Mouse (Mus musculus) CH12F3 (cell line): ENCODE results near the gene Shroom2.

Experiments used
- in situ Hi-C: fragments of 300-500 bp; cut with MboI; formaldehyde crosslinking; loops from 2 replicates; pipeline ENCODE4 v1.14.3; 2020; ENCODE audit warnings: low sequenced_read_pairs

Shroom2 gene

GRCm38 (mm10) chrX:152703624-152704023, 65.6 kb downstream of the Shroom2 start:
- in situ Hi-C loops: no loop called here

GRCm38 (mm10) chrX:152701679-152702078, 67.6 kb downstream of the Shroom2 start:
- in situ Hi-C loops: no loop called here

DNA sequence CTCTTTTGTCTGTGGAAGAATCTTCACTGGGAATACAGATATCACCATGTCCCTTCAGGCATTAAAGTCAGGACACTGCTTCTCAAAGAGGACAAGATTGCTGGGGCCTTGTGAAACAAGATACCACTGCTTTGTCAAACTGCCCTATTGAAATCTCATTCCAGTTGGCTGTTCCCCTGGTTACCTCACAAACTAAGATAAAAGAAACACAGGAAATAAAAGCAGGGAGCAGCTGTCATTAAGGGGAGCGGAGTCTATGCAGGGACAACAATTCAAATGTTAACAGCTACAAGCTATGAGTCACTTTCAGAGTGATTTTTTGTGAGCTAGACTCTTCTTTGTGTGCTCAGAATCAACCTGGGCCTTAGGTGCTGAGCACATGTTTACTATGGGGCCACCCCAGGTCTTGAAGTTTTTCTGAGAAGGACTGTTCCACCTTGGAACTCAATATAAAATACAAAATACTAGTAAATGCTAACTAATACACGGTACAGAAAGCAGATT, 78.4 kb downstream of the Shroom2 start:
- in situ Hi-C loops: no loop called here

GRCm38 (mm10) chrX:152679190-152679814, 90.0 kb downstream of the Shroom2 start:
- in situ Hi-C loops: no loop called here

- in situ Hi-C loops: no loop called here
Observed at GRCm38 (mm10) chrX:152676357-152676756, 92.9 kb downstream of the Shroom2 start.

GRCm38 (mm10) chrX:152673431-152673830, 95.8 kb downstream of the Shroom2 start:
- in situ Hi-C loops: no loop called here

DNA sequence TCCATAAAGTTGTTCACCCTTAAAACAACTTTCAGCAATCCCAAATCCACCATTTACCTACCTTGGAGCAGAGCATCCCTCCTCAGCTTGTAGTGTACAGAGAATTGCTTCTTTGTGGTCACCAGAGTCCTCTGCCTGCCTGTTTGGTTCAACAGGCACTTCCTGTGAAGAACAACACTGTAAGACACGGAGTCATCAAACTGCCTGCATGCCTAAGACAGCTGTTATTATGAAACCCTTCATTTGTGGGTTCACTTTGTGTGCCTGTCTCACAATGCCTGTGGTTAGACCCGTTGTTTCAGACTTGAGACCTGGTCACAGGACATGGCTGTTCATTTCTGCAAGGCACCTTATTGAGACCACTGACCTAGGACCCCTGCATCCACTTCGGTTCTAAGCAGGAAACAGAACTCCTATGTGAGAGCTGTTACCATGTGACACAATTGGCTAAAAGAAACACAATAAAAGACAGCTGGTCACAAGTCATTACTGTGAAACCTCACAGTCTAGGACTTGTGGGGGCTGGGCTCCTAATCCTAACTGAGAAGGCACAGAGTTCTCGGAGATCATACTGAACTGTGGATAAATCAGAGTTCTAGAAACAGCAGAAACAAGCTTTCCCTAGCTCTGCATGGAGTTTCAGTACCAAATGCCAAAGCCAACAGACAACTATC, 111.8 kb downstream of the Shroom2 start:
- in situ Hi-C loops: no loop called here

DNA sequence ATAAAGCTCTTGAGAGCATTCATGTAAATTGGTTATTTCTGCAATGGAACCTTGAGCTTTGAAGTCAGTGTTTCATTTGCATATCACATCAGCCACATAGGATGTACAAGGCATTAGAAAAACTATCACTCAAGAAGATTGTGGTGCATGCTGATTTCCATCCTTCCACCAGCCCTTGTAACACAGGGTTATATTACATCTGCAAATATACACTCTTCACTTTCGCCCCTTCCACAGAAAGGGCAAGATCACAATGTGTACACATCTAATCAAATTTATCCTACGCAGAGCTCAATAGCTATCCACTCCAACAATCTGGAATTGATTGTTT, 112.7 kb downstream of the Shroom2 start:
- in situ Hi-C loops: no loop called here

DNA sequence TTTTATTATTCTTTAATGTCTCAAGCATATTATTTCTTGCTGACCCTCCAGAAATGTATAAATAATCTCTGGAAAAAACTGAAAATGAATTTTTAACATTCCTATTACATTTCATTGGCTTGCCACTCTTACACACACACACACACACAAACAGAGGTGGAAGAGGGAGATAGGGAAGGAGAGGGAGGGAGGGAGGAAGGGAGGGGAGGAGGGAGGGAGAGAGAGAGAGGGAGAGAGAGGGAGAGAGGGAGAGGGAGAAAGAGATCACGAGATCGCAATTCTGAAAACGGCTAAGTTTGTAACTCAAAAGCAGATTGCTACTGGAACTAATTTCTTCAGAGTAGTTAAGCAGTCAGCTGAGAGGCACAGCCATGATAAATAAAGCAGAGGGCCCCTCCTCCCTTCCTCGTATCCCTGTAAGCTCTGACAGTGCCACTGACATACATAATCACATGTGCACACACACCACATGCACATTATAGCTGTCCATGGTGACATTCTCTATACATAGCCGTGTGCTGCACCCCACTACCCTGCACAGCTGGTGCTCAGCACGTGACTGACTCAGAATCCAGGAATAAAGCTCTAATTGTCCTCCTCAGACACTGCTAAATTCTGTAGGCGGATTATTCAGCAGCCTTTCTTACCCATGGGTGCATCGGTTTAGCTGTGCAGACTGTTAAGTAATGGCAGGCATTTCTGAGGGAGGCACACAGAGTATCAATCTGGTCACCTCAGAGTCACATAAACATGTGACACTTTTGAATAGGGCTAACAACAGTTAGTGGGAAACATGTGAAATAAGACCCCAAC, 113.3 kb downstream of the Shroom2 start:
- in situ Hi-C loops: no loop called here

DNA sequence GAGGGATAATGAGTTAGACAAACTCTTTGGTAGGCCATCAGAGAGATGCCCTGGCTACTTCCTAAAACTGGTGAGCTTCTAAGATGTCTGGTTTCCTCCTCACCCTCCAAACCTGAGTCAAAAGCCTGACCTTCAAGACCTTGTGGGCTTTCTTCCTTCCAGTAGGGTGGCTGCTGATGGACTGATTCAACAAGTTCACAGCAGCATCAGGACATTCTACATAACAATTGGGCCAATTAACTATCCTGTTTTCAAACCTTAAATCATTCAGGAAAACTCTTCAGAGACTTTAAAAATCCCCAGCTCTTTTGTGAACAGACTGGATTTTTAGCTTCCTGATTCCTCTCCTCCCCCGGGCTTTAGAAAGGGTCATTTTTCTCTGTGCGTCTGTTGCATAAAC, 116.6 kb downstream of the Shroom2 start:
- in situ Hi-C loops: no loop called here

GRCm38 (mm10) chrX:152644827-152645226, 124.4 kb downstream of the Shroom2 start:
- in situ Hi-C loops: no loop called here

GRCm38 (mm10) chrX:152643679-152644638, 125.3 kb downstream of the Shroom2 start:
- in situ Hi-C loops: no loop called here

DNA sequence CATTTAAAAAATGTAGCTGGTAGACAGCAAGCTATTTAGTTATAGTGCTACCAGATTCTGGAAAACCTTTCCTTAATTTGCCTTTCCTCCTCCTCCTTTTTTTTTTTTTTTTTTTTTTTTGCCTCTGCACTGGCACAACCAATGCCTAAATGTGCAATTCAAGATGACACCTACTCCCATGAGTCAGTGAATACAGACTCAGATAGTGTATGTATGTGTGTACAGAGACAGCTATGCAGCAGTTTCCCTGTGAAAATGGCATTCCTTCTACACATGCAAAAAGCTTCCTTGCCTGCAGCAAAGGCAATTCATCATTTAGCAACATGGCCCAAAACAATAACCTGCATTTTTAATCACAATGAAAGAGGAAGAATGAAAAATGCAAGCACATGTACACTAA, 126.1 kb downstream of the Shroom2 start:
- in situ Hi-C loops: no loop called here

- in situ Hi-C loops: no loop called here
Observed at GRCm38 (mm10) chrX:152642627-152643026, 126.6 kb downstream of the Shroom2 start.

DNA sequence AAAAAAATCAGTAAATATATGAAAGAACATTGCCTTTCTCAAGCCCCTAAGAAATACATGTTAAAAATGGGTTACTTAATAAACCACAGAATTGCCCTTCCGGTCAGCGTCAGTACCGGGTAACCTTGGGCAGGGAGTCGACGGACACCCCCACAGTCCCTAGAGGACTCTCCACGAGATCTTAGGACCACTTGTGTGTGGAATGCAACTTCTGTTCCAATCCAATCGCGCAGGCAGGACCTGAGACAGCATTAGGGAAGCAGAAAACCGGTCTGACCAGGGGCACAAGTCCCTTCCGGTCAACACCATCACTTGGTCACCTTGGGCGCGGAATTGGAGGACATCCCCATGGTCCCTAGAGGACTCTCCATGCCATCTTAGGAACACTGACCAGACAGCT, 133.9 kb downstream of the Shroom2 start:
- in situ Hi-C loops: no loop called here

GRCm38 (mm10) chrX:152621407-152621806, 147.9 kb downstream of the Shroom2 start:
- in situ Hi-C loops: no loop called here

DNA sequence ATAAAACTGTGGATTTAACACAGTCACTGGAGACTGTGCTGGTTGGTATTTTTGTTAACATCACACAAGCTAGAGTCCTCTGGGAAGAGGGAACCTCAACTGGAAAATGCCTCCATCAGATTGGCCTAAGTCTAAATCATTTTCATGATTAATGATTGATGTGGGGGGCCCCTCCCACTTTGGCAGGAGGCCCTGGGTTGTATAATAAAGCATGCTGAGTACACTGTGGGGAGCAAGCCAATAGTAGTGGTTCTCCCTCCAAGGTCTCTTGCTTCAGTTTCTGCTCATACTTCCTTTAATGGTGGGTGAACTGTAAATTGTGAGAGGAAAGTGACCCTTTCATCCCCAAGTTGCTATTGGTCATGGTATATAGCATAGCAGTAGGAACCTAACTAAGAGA, 148.3 kb downstream of the Shroom2 start:
- in situ Hi-C loops: no loop called here

DNA sequence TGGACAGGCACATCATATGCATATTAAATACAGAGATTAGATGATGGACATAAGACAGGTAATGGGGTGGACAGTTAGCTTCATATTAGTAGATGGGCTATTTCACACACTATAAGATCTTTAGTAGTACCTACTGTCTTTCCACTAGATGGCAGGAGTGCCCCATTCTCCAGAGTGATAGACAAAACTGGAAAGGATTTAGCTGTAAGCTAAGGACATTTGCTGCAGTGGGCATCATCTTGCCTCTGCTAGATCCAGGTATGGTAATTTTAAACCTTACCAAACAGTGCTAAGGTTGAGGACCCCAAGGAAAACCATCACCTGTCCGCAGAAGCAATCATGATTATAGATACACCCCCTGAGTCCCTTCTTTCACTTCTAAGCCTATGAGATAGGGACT, 150.8 kb downstream of the Shroom2 start:
- in situ Hi-C loops: no loop called here

DNA sequence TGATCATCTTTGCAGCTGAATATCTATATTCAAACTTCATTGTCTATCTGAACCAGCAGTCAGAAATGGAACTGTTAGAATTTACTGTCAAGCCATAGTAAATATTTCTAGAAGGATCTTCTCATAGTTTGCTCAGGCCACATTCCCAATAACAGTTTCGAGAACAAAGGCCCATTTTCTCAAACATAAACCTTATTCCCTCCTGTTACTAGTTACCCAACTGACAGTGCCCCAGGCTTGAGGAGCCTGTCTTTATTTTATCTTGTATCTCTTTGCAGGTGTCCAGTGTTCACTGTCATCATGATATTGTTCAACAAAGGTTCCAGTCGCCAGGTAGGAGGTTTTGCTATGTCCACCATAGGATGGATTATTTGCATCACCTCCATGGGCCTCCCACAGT, 206.2 kb downstream of the Shroom2 start, which contains the start of gene Cldn34a:
TSS of gene Cldn34a (plus strand) at position 301 of the 400 bp plus-strand sequence.
- in situ Hi-C loops: no loop called here
